Mouse (Mus musculus) left cerebral cortex, adult 11 months (tissue): ENCODE measurements around the gene Arntl2.
"Not testable (repeated sequence)": the region's sequence is repeated elsewhere in the genome, so short reads cannot be mapped to it uniquely, and the experiment has no call there.

Experiments
- DNase-seq: peaks from one replicate; pipeline ENCODE4 v3.0.0; 2022; ENCODE audit warnings: low spot score

Gene Arntl2

DNA sequence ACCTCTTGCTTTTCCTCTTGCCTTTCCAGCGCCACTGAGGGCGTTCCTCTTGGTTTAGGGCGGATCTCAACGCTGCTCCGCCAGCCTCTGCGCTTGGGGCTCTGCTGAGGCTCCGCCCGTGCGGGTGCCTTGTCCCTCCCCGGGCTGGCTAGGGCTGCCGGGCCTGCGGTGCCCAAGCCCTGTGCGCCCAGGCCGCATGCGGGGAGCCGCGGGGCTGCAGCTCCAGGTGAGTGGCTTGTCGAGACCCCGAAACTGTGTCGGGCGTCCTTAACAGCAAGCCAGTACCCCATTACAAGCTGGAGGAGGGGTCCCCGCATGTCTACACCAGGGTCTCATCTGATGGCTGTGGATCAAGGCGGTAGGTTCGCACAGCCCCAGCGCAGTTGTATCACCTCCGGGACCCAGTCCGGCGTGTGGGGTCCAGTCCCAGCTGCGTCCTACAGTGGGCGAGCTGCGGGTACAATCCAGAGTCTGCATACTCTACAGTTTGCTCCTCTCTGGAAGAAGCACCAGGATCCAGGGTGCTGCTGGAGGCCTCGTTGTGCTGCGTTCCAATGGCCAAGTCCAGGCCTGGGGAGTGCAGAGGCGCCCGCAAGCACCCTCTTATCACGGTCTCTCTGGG lies at the start of gene Arntl2:
Gene Arntl2 (plus strand): TSS at position 132 of the 622 bp plus-strand sequence.
- DNase-seq, result peak; percentile 43

DNA sequence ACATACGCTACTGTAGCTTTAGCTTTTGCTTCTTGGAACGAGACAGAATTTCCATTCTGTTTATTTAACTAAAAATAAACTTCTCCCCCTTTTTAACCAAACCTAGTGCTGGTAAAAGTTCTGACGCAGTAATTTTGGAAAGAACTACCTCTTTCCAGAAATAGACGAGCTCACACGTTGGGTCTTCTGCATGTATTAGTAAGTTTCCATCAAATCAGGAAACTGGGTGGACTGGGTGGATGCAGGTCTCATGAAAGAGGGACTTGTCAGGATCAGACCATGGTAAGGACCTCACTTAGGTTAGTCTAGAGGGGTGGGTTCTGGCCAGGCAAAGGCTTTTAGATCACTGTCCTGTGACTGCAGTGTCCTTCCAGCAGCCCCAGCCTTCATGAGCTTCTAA lies 49.3 kb upstream of the Arntl2 start:
- DNase-seq, result no peak

DNA sequence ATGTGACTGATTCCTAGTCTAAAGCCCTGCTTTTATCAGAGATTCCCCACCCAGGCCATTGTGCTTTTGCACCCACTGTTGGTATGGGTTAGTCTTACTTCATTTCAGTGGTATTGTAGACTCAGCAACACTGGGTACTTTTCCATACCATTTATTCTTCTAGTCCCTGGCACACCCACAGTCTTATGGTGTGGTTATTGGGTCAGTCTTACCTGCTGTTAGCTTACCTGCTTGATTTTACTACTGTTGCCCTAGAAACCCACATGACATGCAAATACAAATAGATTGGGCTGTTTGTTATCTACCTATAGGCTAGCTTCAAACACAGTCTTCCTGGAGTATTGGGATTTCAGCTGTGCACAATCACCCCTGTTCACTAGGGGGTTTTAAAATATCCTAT lies 48.8 kb upstream of the Arntl2 start:
- DNase-seq, result no peak

DNA sequence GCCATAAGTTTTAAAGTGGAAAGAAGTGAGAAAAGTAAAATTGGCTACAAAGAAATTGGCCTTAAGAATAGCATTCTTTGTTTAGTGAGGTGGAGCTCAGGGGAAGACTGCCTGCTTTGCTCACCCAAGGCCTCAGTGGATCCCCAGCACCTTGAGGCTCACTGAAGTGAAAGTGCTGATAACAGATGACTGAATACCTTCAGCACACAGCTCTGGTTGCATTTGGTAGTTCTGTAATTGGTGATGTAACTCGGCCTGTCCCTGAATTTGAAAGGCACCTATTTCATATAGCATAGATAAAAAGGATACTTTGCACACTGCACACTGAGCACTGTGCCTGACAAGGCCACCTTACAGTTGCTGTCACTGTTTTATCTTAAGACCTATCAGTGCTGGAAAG lies 47.6 kb upstream of the Arntl2 start:
- DNase-seq, result no peak

DNA sequence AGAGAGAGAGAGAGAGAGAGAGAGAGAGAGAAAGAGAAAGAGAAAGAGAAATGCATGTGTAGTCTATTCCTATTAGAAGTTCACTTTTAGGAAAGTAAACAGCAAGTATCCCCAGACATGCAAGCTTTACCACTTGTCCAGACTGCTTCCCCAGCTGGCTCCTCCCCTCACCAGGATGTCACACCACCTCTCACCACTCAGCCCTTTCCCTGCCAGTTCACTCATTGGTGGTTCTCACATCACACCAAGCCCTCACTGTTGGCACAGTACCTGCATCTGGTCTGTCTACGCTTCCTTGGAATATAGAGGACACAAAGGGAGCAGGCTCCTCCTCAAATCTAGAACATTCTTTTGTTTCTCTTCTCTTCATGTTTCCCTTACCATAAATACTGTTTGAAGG lies 44.2 kb upstream of the Arntl2 start:
- DNase-seq, result no peak

DNA sequence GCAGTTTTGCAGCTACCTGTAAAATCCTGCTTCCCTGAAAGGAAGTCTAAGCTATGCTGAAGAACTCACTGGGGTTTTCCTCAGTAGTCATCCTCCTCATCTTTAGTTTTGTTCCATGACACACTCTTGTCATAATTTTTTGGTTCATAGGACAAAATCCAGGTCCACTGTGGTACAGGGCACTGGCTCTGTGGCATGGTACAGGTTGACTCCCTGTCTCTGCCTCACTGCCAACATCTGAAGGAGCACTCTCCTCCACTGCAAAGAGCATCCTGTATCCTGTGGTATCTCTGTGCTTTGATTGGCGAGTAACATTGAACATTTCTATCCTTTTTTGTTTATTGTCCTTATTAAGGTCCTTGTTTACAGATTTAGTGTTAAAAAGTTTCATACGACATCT lies 43.7 kb upstream of the Arntl2 start:
- DNase-seq, result no peak

DNA sequence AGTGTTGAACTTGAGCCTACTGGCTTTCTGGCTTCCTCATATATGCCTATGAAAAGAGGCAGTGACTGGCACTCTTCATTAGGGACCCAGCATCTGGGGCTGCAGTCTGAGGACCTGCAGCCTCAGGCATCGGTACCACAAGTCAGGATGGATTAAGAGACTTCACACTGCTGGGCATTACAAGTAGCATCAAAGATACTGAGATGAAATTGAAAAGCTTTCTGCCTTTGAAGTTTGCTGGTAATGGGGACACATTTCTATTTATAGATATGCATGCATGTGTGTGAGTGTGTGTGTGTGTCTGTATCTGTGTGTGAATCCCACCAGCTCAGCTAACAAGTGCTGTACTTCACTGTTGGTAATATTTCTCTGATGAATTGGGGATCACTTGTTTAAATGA lies 43.2 kb upstream of the Arntl2 start:
- no peak for DNase-seq

DNA sequence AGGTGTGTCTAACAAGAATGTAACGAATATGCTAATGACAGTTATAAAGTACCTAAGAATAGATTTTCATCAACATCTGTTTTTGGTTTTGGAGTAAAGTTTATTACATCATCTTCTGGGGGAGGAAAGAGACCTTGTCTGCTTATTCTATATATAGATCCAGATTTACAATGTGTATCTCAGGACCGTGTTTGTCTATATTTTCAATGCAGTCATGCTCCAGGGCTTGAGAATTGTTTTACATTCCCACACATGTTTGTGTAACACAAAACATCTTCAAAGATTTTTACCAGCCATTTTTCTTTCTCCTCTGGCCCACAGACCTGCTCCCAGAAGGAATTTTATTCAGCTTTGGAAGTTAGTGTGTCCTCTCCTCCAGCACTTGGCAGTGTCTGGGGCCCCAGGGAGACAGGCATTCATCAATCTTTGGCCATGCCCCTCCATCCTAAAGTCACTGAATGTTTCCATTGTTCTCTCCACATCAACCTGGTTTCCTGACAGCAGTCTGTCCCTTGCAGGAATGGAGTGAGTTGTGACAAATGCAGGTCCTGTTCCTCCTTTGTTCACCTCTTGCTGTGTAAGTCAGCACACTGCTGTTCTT lies 42.2 kb upstream of the Arntl2 start:
- DNase-seq, result no peak

DNA sequence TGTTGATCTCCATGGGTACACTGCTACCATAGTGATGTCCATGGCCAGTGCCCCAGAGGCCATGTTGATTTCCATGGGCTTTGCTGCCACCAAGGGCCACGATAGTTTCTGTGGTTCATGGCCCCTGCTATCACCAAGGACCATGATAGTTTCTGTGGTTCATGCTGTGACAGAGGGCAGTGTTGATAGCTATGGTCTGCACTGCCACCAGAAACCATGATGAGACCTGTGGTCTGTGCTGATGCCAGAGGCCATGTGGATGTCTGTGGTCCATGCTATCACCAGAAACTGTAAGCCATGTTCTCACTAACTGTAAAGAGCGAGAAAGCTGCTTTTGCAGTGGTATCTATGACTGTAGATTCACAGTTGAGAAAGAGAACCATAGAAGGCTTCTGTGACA lies 40.7 kb upstream of the Arntl2 start:
- no peak for DNase-seq

DNA sequence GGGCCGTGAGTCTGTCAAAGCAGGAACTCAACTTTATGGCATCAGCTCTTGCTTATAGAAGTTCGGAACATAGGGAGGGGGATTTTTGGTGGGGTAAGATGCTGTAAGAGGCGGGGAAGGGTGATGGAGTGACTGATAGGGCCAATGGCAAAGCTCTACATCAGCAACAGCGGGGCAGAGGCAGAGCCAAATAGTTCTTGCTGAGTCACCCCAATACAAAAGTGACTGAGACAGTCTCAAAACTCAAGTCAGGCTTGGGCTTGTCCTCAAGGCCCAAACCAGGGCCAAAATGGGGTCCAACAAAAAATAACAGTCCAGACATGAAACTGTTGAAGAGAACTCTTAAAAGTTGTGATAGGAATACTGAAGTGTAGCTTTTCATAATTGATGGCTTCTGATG lies 40.2 kb upstream of the Arntl2 start:
- DNase-seq, result no peak

DNA sequence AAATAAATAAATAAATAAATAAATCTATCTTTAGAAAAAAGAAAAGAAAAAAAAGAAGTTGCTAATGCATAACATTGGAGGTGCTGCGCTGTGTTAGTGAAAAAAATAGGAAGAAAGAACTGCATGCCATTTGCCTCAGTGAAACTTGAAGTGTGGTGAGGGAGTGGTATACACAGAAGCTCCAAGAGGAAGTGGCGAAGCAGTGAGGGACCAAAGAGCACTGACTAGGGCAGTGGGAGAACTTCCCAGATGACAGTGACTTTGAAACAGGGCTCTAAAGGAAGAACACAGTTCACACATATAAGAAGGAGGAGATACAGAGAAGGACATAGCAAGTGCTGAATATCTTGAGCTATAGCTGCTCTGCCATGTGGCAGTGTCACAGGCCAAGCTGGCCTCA lies 36.8 kb upstream of the Arntl2 start:
- no peak for DNase-seq

DNA sequence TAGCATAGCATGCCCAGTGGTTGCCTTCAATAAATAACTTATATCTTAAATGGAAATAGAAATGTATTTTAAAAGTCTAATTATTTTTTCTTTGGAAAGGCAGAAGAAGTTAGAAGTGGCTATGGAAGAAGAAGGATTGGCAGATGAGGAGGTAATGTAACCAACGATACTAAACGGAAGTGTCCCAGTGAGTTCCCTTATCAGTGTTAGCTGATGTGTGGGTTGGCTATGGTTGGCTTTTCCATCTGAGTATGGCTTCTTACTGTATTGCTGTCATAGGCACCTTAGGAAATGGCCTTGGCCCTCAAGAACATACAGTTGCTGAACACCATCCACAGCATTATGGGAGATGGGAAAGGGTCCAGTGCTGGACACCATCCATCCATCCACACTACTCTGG lies 35.8 kb upstream of the Arntl2 start:
- DNase-seq, result no peak

DNA sequence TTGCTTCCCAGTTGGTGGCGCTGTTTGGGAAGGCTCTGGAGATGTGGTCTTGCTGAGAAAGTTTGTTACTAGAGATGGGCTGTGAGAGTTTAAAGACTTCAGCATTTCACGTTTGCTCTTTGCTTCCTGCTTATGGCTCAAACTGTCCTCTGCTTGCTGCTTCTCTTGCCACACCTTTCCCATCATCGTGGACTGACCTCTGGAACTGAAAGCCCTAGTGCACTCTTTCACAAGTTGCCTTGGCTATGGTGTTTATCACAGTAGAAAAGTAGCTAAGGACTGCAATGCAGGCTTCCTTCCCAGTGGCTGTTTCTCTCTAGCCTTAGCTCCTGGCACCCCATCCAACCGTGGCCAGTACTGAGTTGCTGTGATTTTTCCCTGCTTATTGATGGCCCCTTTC lies 35.1 kb upstream of the Arntl2 start:
- no peak for DNase-seq

DNA sequence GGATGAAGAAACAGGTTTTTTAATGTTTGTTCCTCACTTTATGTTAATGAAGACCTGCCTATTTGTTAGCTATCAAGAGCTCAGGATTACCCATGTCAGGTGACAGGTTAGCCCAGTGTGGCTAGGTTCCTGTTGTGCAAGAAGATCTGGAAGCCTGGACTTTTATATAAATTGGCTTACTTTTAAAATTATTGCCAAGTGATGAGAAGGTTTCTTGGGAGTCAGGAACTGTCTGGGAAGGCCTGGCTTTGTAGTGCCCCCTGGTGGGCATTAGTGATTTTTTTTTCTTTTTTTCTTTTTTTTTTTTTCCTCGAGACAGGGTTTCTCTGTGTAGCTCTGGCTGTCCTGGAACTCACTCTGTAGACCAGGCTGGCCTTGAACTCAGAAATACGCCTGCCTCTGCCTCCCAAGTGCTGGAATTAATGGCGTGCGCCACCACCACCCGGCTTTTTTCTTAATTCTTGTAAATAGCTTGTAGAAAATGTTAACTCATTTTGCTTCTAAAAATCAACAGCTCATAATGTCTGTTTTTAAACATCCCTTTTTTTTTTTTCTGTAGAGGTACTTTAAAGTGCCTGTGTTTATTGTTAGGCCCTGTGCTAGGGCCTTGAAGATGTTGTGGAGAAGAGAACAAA lies 33.5 kb upstream of the Arntl2 start:
- no peak for DNase-seq

DNA sequence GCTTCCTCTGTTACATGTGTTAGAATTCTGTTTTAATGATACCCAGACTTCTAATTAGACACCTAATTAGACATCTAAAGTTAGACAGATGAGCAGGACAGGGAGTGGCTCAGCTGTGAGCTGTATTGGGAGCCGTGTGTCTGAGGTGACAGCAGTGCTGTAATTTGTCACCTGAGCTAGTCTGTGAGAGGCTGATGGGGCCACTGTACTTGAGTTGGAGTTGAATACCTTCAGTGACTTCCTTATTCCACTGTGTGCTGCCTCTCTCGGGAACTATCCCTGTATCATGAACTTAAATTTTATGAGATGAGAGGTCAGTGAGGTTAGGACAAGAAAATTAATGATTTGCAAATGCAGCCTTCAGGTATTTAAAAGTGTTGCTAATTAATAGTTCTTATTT lies 31.3 kb upstream of the Arntl2 start:
- DNase-seq, result no peak

DNA sequence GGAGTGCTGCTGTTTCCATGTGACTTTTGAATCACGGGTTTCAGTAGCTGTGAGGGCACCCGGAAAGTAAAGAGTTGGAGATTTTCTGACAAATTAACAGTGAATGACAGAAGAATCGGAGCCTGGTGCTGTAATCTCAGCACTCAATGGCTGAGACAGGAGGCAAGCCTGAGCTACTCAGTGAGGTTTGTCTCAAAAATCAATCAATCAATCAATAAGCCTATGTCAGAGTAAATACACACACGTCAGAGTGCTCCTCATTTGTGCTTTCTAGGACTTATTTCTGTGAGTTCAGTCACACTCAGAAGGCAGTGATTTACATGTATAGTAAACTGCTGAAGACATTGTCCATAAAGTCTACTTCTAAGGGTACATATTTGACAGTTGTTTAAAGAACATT lies 30.6 kb upstream of the Arntl2 start:
- no peak for DNase-seq

DNA sequence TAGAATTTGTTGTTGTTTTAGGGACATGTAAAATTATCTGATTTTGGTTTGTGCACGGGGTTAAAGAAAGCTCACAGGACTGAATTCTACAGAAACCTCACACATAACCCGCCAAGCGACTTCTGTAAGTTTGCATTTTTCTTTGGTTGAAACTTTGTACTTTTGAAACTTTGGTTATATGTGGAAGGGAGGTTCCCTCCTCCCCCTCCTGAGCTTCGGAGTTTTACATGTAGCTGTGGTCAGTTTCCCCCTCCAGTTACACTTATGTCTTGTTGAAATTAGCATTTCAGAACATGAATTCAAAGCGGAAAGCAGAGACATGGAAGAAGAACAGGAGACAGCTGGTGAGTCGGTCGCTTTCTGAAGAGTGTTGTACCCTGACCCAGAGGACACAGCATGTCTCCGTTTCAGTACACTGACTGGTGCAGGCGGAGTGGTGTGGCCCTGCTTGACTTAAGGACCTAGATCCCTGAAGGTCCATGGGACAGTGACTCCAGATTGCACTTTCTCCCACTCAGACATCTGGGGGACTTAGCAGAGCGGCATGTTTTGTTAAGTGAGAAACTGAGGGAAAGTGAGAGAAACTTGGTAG lies 26.9 kb upstream of the Arntl2 start:
- no peak for DNase-seq

DNA sequence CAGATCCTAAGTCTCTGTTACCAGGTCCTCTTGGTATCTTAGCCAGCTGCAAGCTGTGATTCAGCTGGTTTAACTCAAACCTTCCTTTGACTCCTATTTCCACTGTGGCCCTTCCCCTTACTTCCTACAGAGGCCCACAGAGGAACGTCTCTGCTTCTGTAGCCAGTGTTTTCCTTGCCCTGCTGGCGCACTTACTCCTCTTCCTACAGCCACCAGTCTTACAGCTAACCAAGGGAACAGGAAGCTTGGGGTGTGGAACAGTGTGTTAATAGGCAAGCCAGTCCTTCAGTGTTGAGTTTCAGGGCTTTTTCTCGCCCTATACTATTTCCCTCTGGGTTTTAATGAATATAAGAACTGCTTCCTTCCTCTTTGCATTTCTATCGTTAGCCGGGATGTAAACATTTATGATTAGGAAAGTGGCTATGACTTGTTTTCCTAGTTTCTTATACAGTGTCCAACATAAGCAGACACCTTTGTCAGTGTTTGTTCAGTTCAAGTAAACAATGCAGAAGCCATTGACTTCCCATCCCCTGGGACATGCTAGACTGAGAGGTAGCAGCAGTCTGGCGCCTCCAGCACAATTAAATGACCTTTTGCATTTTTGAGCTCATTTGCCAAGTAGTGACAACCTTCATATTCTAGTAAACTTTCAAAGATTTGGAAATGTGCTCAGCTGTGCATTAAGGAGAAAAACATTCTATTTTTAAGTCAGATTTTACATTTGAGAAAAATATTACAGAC lies 25.7 kb upstream of the Arntl2 start:
- DNase-seq, result no peak

DNA sequence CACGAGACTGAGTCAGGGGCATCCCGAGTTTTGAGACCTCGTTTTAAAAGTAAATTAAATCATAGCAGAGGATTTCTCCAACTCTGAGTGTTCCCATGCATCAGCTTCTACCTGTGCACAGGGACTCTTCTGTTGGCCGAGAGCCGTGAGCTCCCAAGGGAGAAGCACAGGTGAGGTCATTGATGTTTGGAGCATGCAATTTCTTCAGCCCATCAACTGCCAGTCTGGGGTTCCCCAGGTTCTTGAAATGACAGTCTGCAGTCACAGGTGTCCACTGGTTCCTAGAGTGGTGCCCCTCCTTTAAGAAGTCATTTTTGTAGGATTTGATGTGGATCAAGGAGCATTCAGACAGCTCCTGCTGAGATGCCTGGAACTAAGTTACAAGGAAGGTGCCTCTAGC lies 25.0 kb upstream of the Arntl2 start:
- DNase-seq, result no peak

DNA sequence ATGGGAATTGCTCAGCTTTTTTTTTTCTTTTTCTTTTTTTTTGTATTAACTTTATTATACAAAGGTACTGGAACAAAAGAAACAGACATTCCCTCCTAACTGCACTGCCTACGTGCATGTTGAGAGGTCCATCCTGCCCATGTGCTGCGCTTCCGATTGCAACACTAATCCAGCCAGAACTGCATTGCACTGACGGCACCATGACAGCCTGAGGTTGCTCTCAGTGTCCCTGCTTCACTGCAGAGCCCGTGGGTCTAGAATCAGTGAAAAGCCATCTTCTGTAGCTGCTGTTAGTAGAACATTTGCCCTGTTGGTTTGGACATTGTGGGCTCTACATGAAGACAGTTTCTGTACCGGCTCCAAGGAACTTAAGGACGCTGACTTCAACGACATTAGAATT lies 20.0 kb upstream of the Arntl2 start:
- not testable (repeated sequence) for DNase-seq

DNA sequence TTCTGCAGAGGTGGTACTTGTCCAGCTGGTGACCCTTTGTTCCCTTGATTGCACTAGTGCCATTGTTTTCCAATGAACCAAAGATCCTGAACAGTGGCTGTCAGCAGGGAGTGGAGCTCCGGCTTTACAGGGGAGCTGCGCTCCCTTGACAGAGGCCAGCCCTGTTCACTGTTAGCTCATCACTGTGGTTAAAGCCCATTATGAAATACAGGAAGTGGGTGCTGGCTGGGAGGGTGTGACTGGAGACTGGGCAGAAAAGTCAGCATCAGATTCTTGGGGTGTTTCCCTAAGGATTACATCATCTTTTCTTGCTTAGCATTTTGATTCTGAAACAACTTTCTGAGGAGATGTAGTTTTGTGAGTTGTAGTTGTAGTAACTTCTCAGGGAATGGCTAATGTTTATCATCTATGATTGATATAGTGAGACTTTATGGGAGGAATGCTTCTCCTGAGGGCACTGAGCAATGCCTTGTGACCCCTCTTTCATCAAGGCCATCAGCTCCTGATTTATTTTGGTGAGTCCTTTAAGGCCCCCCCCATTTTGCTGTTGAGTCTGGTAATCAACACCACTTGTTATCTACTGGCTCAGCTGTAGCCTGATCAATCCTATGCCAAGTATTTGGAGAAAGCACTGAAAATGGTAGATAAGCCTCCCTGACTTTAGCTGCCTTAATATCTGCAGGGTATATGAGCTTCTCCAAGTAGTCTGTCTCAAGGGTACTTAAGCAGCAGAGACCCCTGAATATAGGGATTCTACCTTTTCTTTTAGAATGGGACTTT lies 19.1 kb upstream of the Arntl2 start:
- no peak for DNase-seq

DNA sequence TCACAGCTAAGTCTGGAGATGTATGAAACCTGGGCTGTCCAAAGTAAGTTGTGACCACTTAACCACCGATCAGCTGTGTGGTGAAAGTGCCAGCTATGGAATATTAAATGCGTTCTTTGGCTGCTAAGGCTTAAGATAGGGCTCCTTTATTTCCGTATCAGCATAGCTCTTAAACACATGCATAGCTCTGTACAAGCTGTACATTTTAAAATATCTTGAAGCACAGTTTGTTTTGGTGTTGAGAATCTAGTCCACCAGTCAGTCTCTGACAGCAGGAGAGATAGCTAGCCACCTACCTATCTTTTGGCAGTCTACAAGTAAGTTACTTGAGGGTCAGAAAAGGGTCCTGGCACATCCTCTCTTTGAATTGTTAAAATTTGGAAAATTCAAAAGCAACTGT lies 17.8 kb upstream of the Arntl2 start:
- no peak for DNase-seq
